11 mouse cellular contexts compared by ENCODE assay signal in the genomic region with DNA sequence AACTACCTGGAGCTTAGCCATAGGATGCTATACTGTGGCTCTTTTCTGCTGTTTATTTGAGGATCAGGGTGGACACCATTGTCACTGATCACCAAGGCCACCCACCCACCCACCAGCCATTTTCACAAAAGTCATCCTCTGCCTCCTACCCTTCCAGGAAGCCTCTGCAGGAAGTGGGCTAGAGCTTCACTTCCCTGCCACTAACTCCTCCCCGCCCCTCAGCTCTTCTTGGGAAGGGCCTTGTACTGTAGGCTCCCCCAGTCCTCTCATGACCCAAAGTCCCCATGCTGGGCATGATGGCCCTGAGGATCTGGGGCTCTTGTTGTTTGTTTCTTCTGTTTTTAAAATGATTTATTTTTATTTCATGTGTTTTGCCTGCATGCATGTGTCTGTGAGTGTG. TPM values are rescaled to one million over a fixed set of nuclear protein-coding genes. Genes with fewer than 3 reads are reported as not detected.
DNase-seq lines count a peak whose midpoint lies in the region; ATAC-seq and TF ChIP-seq lines count a peak whose summit lies in the region.
"Had no signal": no experiment of that assay in that cellular context is flagged by ENCODE, and none has a peak within 500 bp of the region (broad histone marks: within the 10 kb centered on the region; RNA-seq: fewer than 3 reads in every experiment).

No protein-coding gene starts in this region.

- TF ChIP-seq CTCF in spleen, adult 2 months (IDR thresholded peaks at IDR 0.05; ENCODE audit: extremely low read depth, insufficient read depth, insufficient read length, insufficient replicate concordance): no peak

- TF ChIP-seq POLR2A in spleen, adult 2 months (IDR thresholded peaks at IDR 0.05; ENCODE audit: low read depth, low read length): no peak

- 18% methylated on average over 1 of the region's 1 CpGs for WGBS in spleen, adult 2 months

- H3K27ac ChIP-seq in spleen, adult 2 months (ENCODE audit: insufficient read depth, low read length): peak overlapping the region; percentile 99
- H3K27ac ChIP-seq: heart, embryonic 13.5 days; limb, embryonic 15.5 days had no signal

- DNase-seq in spleen, adult 2 months (ENCODE audit: low read depth in 1 of 2, low spot score in 2 of 2): peak in 1 of 2 experiments; percentile 45
- DNase-seq in spleen, postnatal 4 days (ENCODE audit: low spot score in 2 of 2): no peak
- no peak for DNase-seq in adrenal gland, adult (ENCODE audit: inconsistent age in 2 of 2, low spot score in 1 of 2)
- no peak for DNase-seq in cerebellum, postnatal 10 days
- DNase-seq: forebrain, postnatal 0 days had no signal

- peak; percentile 16 for ATAC-seq in common myeloid progenitor, adult 5-6 weeks (replicated peaks; ENCODE audit: low read depth, poor library complexity, severe bottlenecking)
- 0 out of 2 replicates have a peak, but pooled peaks have one; percentile 14 for ATAC-seq in megakaryocyte, adult 5-6 weeks (ENCODE audit: poor library complexity, severe bottlenecking)
- no peak for ATAC-seq in cerebellum, adult (ENCODE audit: insufficient number of reproducible peaks, low FRiP score, low TSS enrichment)
- ATAC-seq: forebrain, postnatal 0 days had no signal

- H3K36me3 ChIP-seq in spleen, adult 2 months (ENCODE audit: control insufficient read depth, insufficient read depth, low read length): peaks cover 12% of the 10 kb centered on the region

- no peak overlapping the region for H3K4me3 ChIP-seq in spleen, adult 2 months (ENCODE audit: extremely low read depth, insufficient read depth, insufficient read length)
- H3K4me3 ChIP-seq: heart, embryonic 13.5 days; limb, embryonic 15.5 days had no signal

- peaks cover 33% of the 10 kb centered on the region; the same call in 1 of the 2 replicates for H3K4me1 ChIP-seq in spleen, adult 2 months (ENCODE audit: control insufficient read depth, insufficient read depth, insufficient read length)

- H3K27me3 ChIP-seq in spleen, adult 2 months (ENCODE audit: control insufficient read depth, insufficient read depth, low read length): no peaks in the 10 kb centered on the region
- H3K27me3 ChIP-seq: heart, embryonic 13.5 days; limb, embryonic 15.5 days had no signal

RNA-seq across cellular contexts. Expression of a gene that starts 2.3 kb away (rescaled TPM):
- polyA plus RNA-seq in spleen, adult 2 months (2012; rRNA removed): 109 and 137 TPM in 2 replicates
- 129 and 163 TPM in 2 replicates for total RNA-seq in common myeloid progenitor, adult 5-6 weeks (2017)
- total RNA-seq in megakaryocyte, adult 5-6 weeks (2015): 82.1 and 84.4 TPM in 2 replicates
- 106 and 151 TPM in 2 replicates for total RNA-seq in megakaryocyte, adult 5-6 weeks (2017)

RNA-seq across cellular contexts. Expression of a gene that starts 15.1 kb away (rescaled TPM):
- polyA plus RNA-seq in spleen, adult 2 months (2012; rRNA removed): 18.2 and 22.2 TPM in 2 replicates
- 3.2 and 3.6 TPM in 2 replicates for total RNA-seq in common myeloid progenitor, adult 5-6 weeks (2017)
- 5.7 and 6.8 TPM in 2 replicates for total RNA-seq in megakaryocyte, adult 5-6 weeks (2015)
- 1.5 and 4.0 TPM in 2 replicates for total RNA-seq in megakaryocyte, adult 5-6 weeks (2017)

RNA-seq across cellular contexts. Expression of a gene that starts 23.4 kb away (rescaled TPM):
- 269 and 455 TPM in 2 replicates for polyA plus RNA-seq in spleen, adult 2 months (2012; rRNA removed)
- total RNA-seq in common myeloid progenitor, adult 5-6 weeks (2017): 54.4 and 58.2 TPM in 2 replicates
- 26.7 and 44.1 TPM in 2 replicates for total RNA-seq in megakaryocyte, adult 5-6 weeks (2015)
- total RNA-seq in megakaryocyte, adult 5-6 weeks (2017): 24.0 and 28.9 TPM in 2 replicates

RNA-seq across cellular contexts. Expression of a gene that starts 27.9 kb away (rescaled TPM):
- 0.08 and 0.09 TPM in 2 replicates for polyA plus RNA-seq in spleen, adult 2 months (2012; rRNA removed)
- 0.05 TPM in 1 of 2 replicates, not detected in the other for total RNA-seq in common myeloid progenitor, adult 5-6 weeks (2017)
- total RNA-seq in megakaryocyte, adult 5-6 weeks (2015): 0.11 and 0.27 TPM in 2 replicates
- total RNA-seq in megakaryocyte, adult 5-6 weeks (2017): 0.04 TPM in 1 of 2 replicates, not detected in the other
- polyA plus RNA-seq: heart, embryonic 13.5 days had no signal

RNA-seq across cellular contexts. Expression of a gene that starts 43.0 kb away (rescaled TPM):
- polyA plus RNA-seq in spleen, adult 2 months (2012; rRNA removed): 0.65 and 0.92 TPM in 2 replicates
- total RNA-seq in common myeloid progenitor, adult 5-6 weeks (2017): not detected in 2 replicates
- total RNA-seq in megakaryocyte, adult 5-6 weeks (2015): not detected in 2 replicates
- total RNA-seq in megakaryocyte, adult 5-6 weeks (2017): not detected in 2 replicates
- total RNA-seq: forebrain, postnatal 0 days; layer of hippocampus, adult 18-20 months had no signal
- polyA plus RNA-seq: forebrain, postnatal 0 days; heart, embryonic 13.5 days; limb, embryonic 15.5 days had no signal
